Mouse (Mus musculus): ENCODE results near the gene Mmrn2. TPM values are rescaled to one million over a fixed set of nuclear protein-coding genes. Genes with fewer than 3 reads are reported as not detected.
"Not testable (repeated sequence)": the region's sequence is repeated elsewhere in the genome, so short reads cannot be mapped to it uniquely, and the experiment has no call there.

Gene Mmrn2
- polyA plus RNA-seq, 2 experiments from 2014 or later: not detected

- no peak for ATAC-seq
Observed at GRCm38 (mm10) chr14:34403424-34403823, 28.2 kb downstream of the Mmrn2 start.

GRCm38 (mm10) chr14:34410716-34411115, 35.5 kb downstream of the Mmrn2 start:
- ATAC-seq: no peak

- ATAC-seq: no peak
Observed at GRCm38 (mm10) chr14:34412164-34412896, 37.1 kb downstream of the Mmrn2 start.

- ATAC-seq: not testable (repeated sequence)
Observed at GRCm38 (mm10) chr14:34416946-34417345, 41.7 kb downstream of the Mmrn2 start.

GRCm38 (mm10) chr14:34417501-34417900, 42.2 kb downstream of the Mmrn2 start:
- ATAC-seq: no peak

GRCm38 (mm10) chr14:34421078-34421477, 45.8 kb downstream of the Mmrn2 start:
- ATAC-seq: no peak

- no peak for ATAC-seq
Observed at GRCm38 (mm10) chr14:34428274-34428673, 53.0 kb downstream of the Mmrn2 start.

GRCm38 (mm10) chr14:34429069-34429468, 53.8 kb downstream of the Mmrn2 start:
- no peak for ATAC-seq

- no peak for ATAC-seq
Observed at GRCm38 (mm10) chr14:34440526-34441066, 65.3 kb downstream of the Mmrn2 start.

- ATAC-seq: no peak
Observed at GRCm38 (mm10) chr14:34442531-34442930, 67.3 kb downstream of the Mmrn2 start.

- ATAC-seq: no peak
Observed at GRCm38 (mm10) chr14:34444368-34444767, 69.1 kb downstream of the Mmrn2 start.

- ATAC-seq: no peak
Observed at GRCm38 (mm10) chr14:34444924-34445323, 69.7 kb downstream of the Mmrn2 start.

GRCm38 (mm10) chr14:34445348-34445747, 70.1 kb downstream of the Mmrn2 start:
- no peak for ATAC-seq

GRCm38 (mm10) chr14:34446624-34447023, 71.4 kb downstream of the Mmrn2 start:
- ATAC-seq: no peak

GRCm38 (mm10) chr14:34447659-34448058, 72.4 kb downstream of the Mmrn2 start:
- no peak for ATAC-seq

GRCm38 (mm10) chr14:34448398-34448797, 73.1 kb downstream of the Mmrn2 start:
- ATAC-seq: no peak

- ATAC-seq: no peak
Observed at GRCm38 (mm10) chr14:34449807-34450206, 74.5 kb downstream of the Mmrn2 start.

- ATAC-seq: no peak
Observed at GRCm38 (mm10) chr14:34450451-34450850, 75.2 kb downstream of the Mmrn2 start.

- no peak for ATAC-seq
Observed at GRCm38 (mm10) chr14:34451872-34452271, 76.6 kb downstream of the Mmrn2 start.

GRCm38 (mm10) chr14:34453648-34454047, 78.4 kb downstream of the Mmrn2 start:
- ATAC-seq: no peak

All from activated CD4-positive, CD25-positive, alpha-beta regulatory T cell, adult 4 months (primary cell).